Mouse (Mus musculus): ENCODE data around the gene Lcn10. TPM values are rescaled to one million over a fixed set of nuclear protein-coding genes. Genes with fewer than 3 reads are reported as not detected.

Lcn10 gene
- polyA plus RNA-seq, 2 experiments: not detected

GRCm38 (mm10) chr2:25717222-25717621 is 34.7 kb downstream of the Lcn10 start:
- Histone ChIP-seq H3K4me3 (replicated peaks; ENCODE audit: low read length) (no peak overlapping the region), H3K4me2 (replicated peaks; ENCODE audit: low read depth, low read length, severe bottlenecking) (no peak overlapping the region), H3K36me3 (ENCODE audit: control insufficient read depth, insufficient read depth, low read length) (no peaks in the 10 kb centered on the region), H3K9me3 (ENCODE audit: control insufficient read depth, low read length) (no peaks in the 10 kb centered on the region), H3K4me1 (ENCODE audit: control insufficient read depth, insufficient read depth, low read length) (no peaks in the 10 kb centered on the region), H3K27me3 (ENCODE audit: control insufficient read depth, insufficient read depth, low read length) (no peaks in the 10 kb centered on the region), H3K9ac (ENCODE audit: low read depth, low read length, severe bottlenecking) (no peak overlapping the region), H3K27ac (replicated peaks; ENCODE audit: low read depth, low read length) (no peak overlapping the region)
- no peak for DNase-seq (ENCODE audit: low spot score)
- TF ChIP-seq POLR2A (IDR thresholded peaks at IDR 0.05; ENCODE audit: borderline replicate concordance, extremely low read depth, insufficient read depth, insufficient read length): no peak
- ATAC-seq (ENCODE audit: low FRiP score, low read depth): no peak

DNA sequence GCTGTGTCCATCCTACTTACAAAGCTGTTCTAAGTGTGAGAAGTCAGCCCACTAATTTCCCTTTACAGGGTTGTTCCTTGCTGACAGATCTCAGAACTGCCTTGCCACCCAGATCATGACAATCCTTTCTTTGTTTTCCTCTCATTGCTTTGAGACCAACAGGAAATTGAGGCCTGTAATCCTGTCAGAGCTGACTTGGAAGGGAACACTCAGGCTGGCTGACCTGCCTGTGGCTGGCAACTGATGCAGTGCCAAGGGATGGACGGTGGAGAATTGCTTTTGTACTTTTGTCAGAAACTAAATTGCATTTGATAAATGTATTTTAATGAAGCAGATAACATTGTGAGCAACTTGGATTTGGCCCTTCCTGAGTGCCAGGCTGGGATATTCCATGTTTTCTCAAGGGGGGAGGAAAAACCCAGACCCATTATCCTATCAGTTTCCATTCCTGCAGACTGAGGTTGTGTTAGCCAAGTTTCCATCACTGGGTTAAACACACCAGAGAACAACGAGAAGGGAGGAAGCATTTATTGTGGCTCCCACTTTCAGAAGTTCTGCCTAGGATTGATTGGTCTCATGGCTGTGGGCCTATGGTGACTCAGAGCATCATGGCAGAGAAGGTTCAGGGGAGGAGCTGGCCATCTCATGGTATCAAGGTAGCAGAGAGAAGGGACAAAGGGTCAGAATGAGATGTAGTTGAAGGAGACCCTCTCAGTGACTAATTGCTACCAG is 50.8 kb downstream of the Lcn10 start:
- no peak overlapping the region for H3K27ac ChIP-seq (replicated peaks; ENCODE audit: low read depth, low read length)
- H3K36me3 ChIP-seq (ENCODE audit: control insufficient read depth, insufficient read depth, low read length): no peaks in the 10 kb centered on the region
- no peak for DNase-seq (ENCODE audit: low spot score)
- no peaks in the 10 kb centered on the region for H3K27me3 ChIP-seq (ENCODE audit: control insufficient read depth, insufficient read depth, low read length)
- no peaks in the 10 kb centered on the region for H3K4me1 ChIP-seq (ENCODE audit: control insufficient read depth, insufficient read depth, low read length)
- no peak overlapping the region for H3K4me3 ChIP-seq (replicated peaks; ENCODE audit: low read length)
- no peak overlapping the region for H3K9ac ChIP-seq (ENCODE audit: low read depth, low read length, severe bottlenecking)
- no peak overlapping the region for H3K4me2 ChIP-seq (replicated peaks; ENCODE audit: low read depth, low read length, severe bottlenecking)
- no peak for TF ChIP-seq POLR2A (IDR thresholded peaks at IDR 0.05; ENCODE audit: borderline replicate concordance, extremely low read depth, insufficient read depth, insufficient read length)
- no peak for ATAC-seq (ENCODE audit: low FRiP score, low read depth)
- H3K9me3 ChIP-seq (ENCODE audit: control insufficient read depth, low read length): no peaks in the 10 kb centered on the region
- WGBS: 55% methylated on average over 2 of the region's 2 CpGs

Other genes starting within 250 kb of the Lcn10 start
- gene Clic3, start 225.9 kb upstream of the Lcn10 start, polyA plus RNA-seq (2012; rRNA removed): 7.7 and 10.9 TPM in 2 replicates
- 13.4 and 22.5 TPM in 2 replicates for gene Clic3, start 225.9 kb upstream of the Lcn10 start, polyA plus RNA-seq (2014; fragmentation: Nextera tagmentation; extraction: Ambion mirVana)
- gene Paxx, start 221.6 kb upstream of the Lcn10 start, polyA plus RNA-seq (2012; rRNA removed): 65.6 and 71.0 TPM in 2 replicates
- gene Paxx, start 221.6 kb upstream of the Lcn10 start, polyA plus RNA-seq (2014; fragmentation: Nextera tagmentation; extraction: Ambion mirVana): 34.0 and 44.9 TPM in 2 replicates
- gene Ptgds, start 212.7 kb upstream of the Lcn10 start, polyA plus RNA-seq (2012; rRNA removed): 0.87 and 2.4 TPM in 2 replicates
- gene Ptgds, start 212.7 kb upstream of the Lcn10 start, polyA plus RNA-seq (2014; fragmentation: Nextera tagmentation; extraction: Ambion mirVana): 4.0 and 4.1 TPM in 2 replicates
- not detected in 2 replicates for gene Lcn12, start 188.8 kb upstream of the Lcn10 start, polyA plus RNA-seq (2012; rRNA removed)
- gene Lcn12, start 188.8 kb upstream of the Lcn10 start, polyA plus RNA-seq (2014; fragmentation: Nextera tagmentation; extraction: Ambion mirVana): not detected in 2 replicates
- gene Fbxw5, start 182.0 kb upstream of the Lcn10 start, polyA plus RNA-seq (2012; rRNA removed): 46.2 and 49.2 TPM in 2 replicates
- gene Fbxw5, start 182.0 kb upstream of the Lcn10 start, polyA plus RNA-seq (2014; fragmentation: Nextera tagmentation; extraction: Ambion mirVana): 70.0 and 76.9 TPM in 2 replicates
- 4.2 and 5.5 TPM in 2 replicates for gene C8g, start 181.0 kb upstream of the Lcn10 start, polyA plus RNA-seq (2012; rRNA removed)
- gene C8g, start 181.0 kb upstream of the Lcn10 start, polyA plus RNA-seq (2014; fragmentation: Nextera tagmentation; extraction: Ambion mirVana): 4.4 and 4.6 TPM in 2 replicates
- gene Traf2, start 135.8 kb upstream of the Lcn10 start, polyA plus RNA-seq (2012; rRNA removed): 18.0 and 18.9 TPM in 2 replicates
- gene Traf2, start 135.8 kb upstream of the Lcn10 start, polyA plus RNA-seq (2014; fragmentation: Nextera tagmentation; extraction: Ambion mirVana): 29.2 and 35.6 TPM in 2 replicates
- 116 and 174 TPM in 2 replicates for gene Edf1, start 124.9 kb upstream of the Lcn10 start, polyA plus RNA-seq (2012; rRNA removed)
- 325 and 331 TPM in 2 replicates for gene Edf1, start 124.9 kb upstream of the Lcn10 start, polyA plus RNA-seq (2014; fragmentation: Nextera tagmentation; extraction: Ambion mirVana)
- 10.9 and 15.0 TPM in 2 replicates for gene Mamdc4, start 107.9 kb upstream of the Lcn10 start, polyA plus RNA-seq (2012; rRNA removed)
- gene Mamdc4, start 107.9 kb upstream of the Lcn10 start, polyA plus RNA-seq (2014; fragmentation: Nextera tagmentation; extraction: Ambion mirVana): 1.4 and 1.8 TPM in 2 replicates
- 137 and 139 TPM in 2 replicates for gene Phpt1, start 107.5 kb upstream of the Lcn10 start, polyA plus RNA-seq (2012; rRNA removed)
- 167 and 176 TPM in 2 replicates for gene Phpt1, start 107.5 kb upstream of the Lcn10 start, polyA plus RNA-seq (2014; fragmentation: Nextera tagmentation; extraction: Ambion mirVana)
- 2.5 and 3.5 TPM in 2 replicates for gene Ajm1, start 101.0 kb upstream of the Lcn10 start, polyA plus RNA-seq (2012; rRNA removed)
- gene Ajm1, start 101.0 kb upstream of the Lcn10 start, polyA plus RNA-seq (2014; fragmentation: Nextera tagmentation; extraction: Ambion mirVana): 0.18 and 0.19 TPM in 2 replicates
- gene Rabl6, start 74.2 kb upstream of the Lcn10 start, polyA plus RNA-seq (2012; rRNA removed): 99.4 and 110 TPM in 2 replicates
- 74.8 and 80.7 TPM in 2 replicates for gene Rabl6, start 74.2 kb upstream of the Lcn10 start, polyA plus RNA-seq (2014; fragmentation: Nextera tagmentation; extraction: Ambion mirVana)
- 0.03 TPM in 2 replicates for gene Ccdc183, start 65.0 kb upstream of the Lcn10 start, polyA plus RNA-seq (2012; rRNA removed)
- gene Ccdc183, start 65.0 kb upstream of the Lcn10 start, polyA plus RNA-seq (2014; fragmentation: Nextera tagmentation; extraction: Ambion mirVana): 0.19 and 0.28 TPM in 2 replicates
- gene Tmem141, start 60.7 kb upstream of the Lcn10 start, polyA plus RNA-seq (2012; rRNA removed): 25.6 and 26.8 TPM in 2 replicates
- 30.3 and 31.9 TPM in 2 replicates for gene Tmem141, start 60.7 kb upstream of the Lcn10 start, polyA plus RNA-seq (2014; fragmentation: Nextera tagmentation; extraction: Ambion mirVana)
- gene Fcna, start 54.7 kb upstream of the Lcn10 start, polyA plus RNA-seq (2012; rRNA removed): 0.92 and 0.98 TPM in 2 replicates
- 2.0 TPM in 2 replicates for gene Fcna, start 54.7 kb upstream of the Lcn10 start, polyA plus RNA-seq (2014; fragmentation: Nextera tagmentation; extraction: Ambion mirVana)
- 0.13 and 0.29 TPM in 2 replicates for gene Lcn8, start 29.6 kb upstream of the Lcn10 start, polyA plus RNA-seq (2012; rRNA removed)
- 0.72 TPM in 1 of 2 replicates, not detected in the other for gene Lcn8, start 29.6 kb upstream of the Lcn10 start, polyA plus RNA-seq (2014; fragmentation: Nextera tagmentation; extraction: Ambion mirVana)
- gene Lcn5, start 24.8 kb upstream of the Lcn10 start, polyA plus RNA-seq (2012; rRNA removed): 0.26 TPM in 1 of 2 replicates, not detected in the other
- not detected in 2 replicates for gene Lcn5, start 24.8 kb upstream of the Lcn10 start, polyA plus RNA-seq (2014; fragmentation: Nextera tagmentation; extraction: Ambion mirVana)
- not detected in 2 replicates for gene Lcn6, start 5.9 kb upstream of the Lcn10 start, polyA plus RNA-seq (2012; rRNA removed)
- not detected in 2 replicates for gene Lcn6, start 5.9 kb upstream of the Lcn10 start, polyA plus RNA-seq (2014; fragmentation: Nextera tagmentation; extraction: Ambion mirVana)
- gene Obp2a, start 17.3 kb downstream of the Lcn10 start, polyA plus RNA-seq (2012; rRNA removed): not detected in 2 replicates
- gene Obp2a, start 17.3 kb downstream of the Lcn10 start, polyA plus RNA-seq (2014; fragmentation: Nextera tagmentation; extraction: Ambion mirVana): not detected in 2 replicates
- gene Bmyc, start 24.0 kb downstream of the Lcn10 start, polyA plus RNA-seq (2012; rRNA removed): 66.3 and 75.3 TPM in 2 replicates
- 93.1 and 93.5 TPM in 2 replicates for gene Bmyc, start 24.0 kb downstream of the Lcn10 start, polyA plus RNA-seq (2014; fragmentation: Nextera tagmentation; extraction: Ambion mirVana)
- not detected in 2 replicates for gene Obp2b, start 54.3 kb downstream of the Lcn10 start, polyA plus RNA-seq (2012; rRNA removed)
- gene Obp2b, start 54.3 kb downstream of the Lcn10 start, polyA plus RNA-seq (2014; fragmentation: Nextera tagmentation; extraction: Ambion mirVana): not detected in 2 replicates
- gene Lcn3, start 82.8 kb downstream of the Lcn10 start, polyA plus RNA-seq (2012; rRNA removed): not detected in 2 replicates
- not detected in 2 replicates for gene Lcn3, start 82.8 kb downstream of the Lcn10 start, polyA plus RNA-seq (2014; fragmentation: Nextera tagmentation; extraction: Ambion mirVana)
- gene Lcn11, start 94.3 kb downstream of the Lcn10 start, polyA plus RNA-seq (2012; rRNA removed): not detected in 2 replicates
- gene Lcn11, start 94.3 kb downstream of the Lcn10 start, polyA plus RNA-seq (2014; fragmentation: Nextera tagmentation; extraction: Ambion mirVana): not detected in 2 replicates
- not detected in 2 replicates for gene Gm13539, start 99.5 kb downstream of the Lcn10 start, polyA plus RNA-seq (2012; rRNA removed)
- not detected in 2 replicates for gene Gm13539, start 99.5 kb downstream of the Lcn10 start, polyA plus RNA-seq (2014; fragmentation: Nextera tagmentation; extraction: Ambion mirVana)
- not detected in 2 replicates for gene Glt6d1, start 133.1 kb downstream of the Lcn10 start, polyA plus RNA-seq (2012; rRNA removed)
- gene Glt6d1, start 133.1 kb downstream of the Lcn10 start, polyA plus RNA-seq (2014; fragmentation: Nextera tagmentation; extraction: Ambion mirVana): not detected in 2 replicates
- gene Lcn9, start 140.4 kb downstream of the Lcn10 start, polyA plus RNA-seq (2012; rRNA removed): 0.12 TPM in 1 of 2 replicates, not detected in the other
- not detected in 2 replicates for gene Lcn9, start 140.4 kb downstream of the Lcn10 start, polyA plus RNA-seq (2014; fragmentation: Nextera tagmentation; extraction: Ambion mirVana)
- 0.18 and 0.28 TPM in 2 replicates for gene Sohlh1, start 164.5 kb downstream of the Lcn10 start, polyA plus RNA-seq (2012; rRNA removed)
- gene Sohlh1, start 164.5 kb downstream of the Lcn10 start, polyA plus RNA-seq (2014; fragmentation: Nextera tagmentation; extraction: Ambion mirVana): 0.14 and 0.46 TPM in 2 replicates
- gene Kcnt1, start 181.0 kb downstream of the Lcn10 start, polyA plus RNA-seq (2012; rRNA removed): 2.7 and 3.2 TPM in 2 replicates
- gene Kcnt1, start 181.0 kb downstream of the Lcn10 start, polyA plus RNA-seq (2014; fragmentation: Nextera tagmentation; extraction: Ambion mirVana): 0.08 and 0.15 TPM in 2 replicates

All from limb, embryonic 14.5 days (tissue).